ENCODE assay signal across 17 mouse cellular contexts in genomic region chr4:152263089-152263488, GRCm38 (mm10). TPM values are rescaled to one million over a fixed set of nuclear protein-coding genes. Genes with fewer than 3 reads are reported as not detected.
DNase-seq lines count a peak whose midpoint lies in the region; ATAC-seq lines count a peak whose summit lies in the region.
"Had no signal": no experiment of that assay in that cellular context is flagged by ENCODE, and none has a peak within 500 bp of the region (broad histone marks: within the 10 kb centered on the region; RNA-seq: fewer than 3 reads in every experiment).

No protein-coding gene starts in this region.

- H3K4me2 ChIP-seq in heart, embryonic 16.5 days (ENCODE audit: low read depth, low read length), result no peak overlapping the region
- H3K4me2 ChIP-seq in liver, embryonic 16.5 days (ENCODE audit: low read depth, low read length), result 0 out of 2 replicates have a peak overlapping the region, but pooled peaks have one; percentile 18
- H3K4me2 ChIP-seq: forebrain, embryonic 13.5 days; hindbrain, embryonic 14.5 days had no signal

- WGBS in heart, embryonic 16.5 days, result 46% methylated on average over 9 of the region's 9 CpGs
- 35% methylated on average over 9 of the region's 9 CpGs for WGBS in liver, embryonic 16.5 days (ENCODE audit: insufficient replicate concordance)

- H3K9ac ChIP-seq in heart, embryonic 16.5 days (ENCODE audit: low read length), result peak overlapping the region; percentile 47
- no peak overlapping the region for H3K9ac ChIP-seq in liver, embryonic 16.5 days (ENCODE audit: low read depth, low read length)
- H3K9ac ChIP-seq: forebrain, embryonic 13.5 days; hindbrain, embryonic 14.5 days had no signal

- H3K27ac ChIP-seq in heart, embryonic 16.5 days (ENCODE audit: low read length), result peak overlapping the region; percentile 95
- no peak overlapping the region for H3K27ac ChIP-seq in liver, embryonic 16.5 days (ENCODE audit: low read length)
- H3K27ac ChIP-seq: forebrain, embryonic 13.5 days; hindbrain, embryonic 14.5 days; layer of hippocampus, adult 2 months had no signal

- no peak for ATAC-seq in heart, embryonic 16.5 days (replicated peaks; ENCODE audit: extremely low read depth, insufficient read depth, low FRiP score)
- peak; percentile 55 for ATAC-seq in liver, embryonic 16.5 days (ENCODE audit: low read depth)
- ATAC-seq: forebrain, embryonic 13.5 days had no signal

- H3K4me1 ChIP-seq in heart, embryonic 16.5 days (ENCODE audit: control insufficient read depth, insufficient read depth, low read length), result peaks cover 66% of the 10 kb centered on the region
- H3K4me1 ChIP-seq in liver, embryonic 16.5 days (ENCODE audit: control insufficient read depth, low read depth, low read length), result peaks cover 19% of the 10 kb centered on the region

- H3K9me3 ChIP-seq in heart, embryonic 16.5 days (replicated peaks; ENCODE audit: control insufficient read depth, low read length), result no peaks in the 10 kb centered on the region
- no peaks in the 10 kb centered on the region for H3K9me3 ChIP-seq in liver, embryonic 16.5 days (replicated peaks; ENCODE audit: control insufficient read depth, low read length)
- H3K9me3 ChIP-seq: forebrain, embryonic 13.5 days; megakaryocyte, embryonic 14.5 days had no signal

- H3K27me3 ChIP-seq in heart, embryonic 16.5 days (ENCODE audit: control insufficient read depth, insufficient read depth, low read length), result no peaks in the 10 kb centered on the region
- no peaks in the 10 kb centered on the region for H3K27me3 ChIP-seq in liver, embryonic 16.5 days (ENCODE audit: control insufficient read depth, insufficient read depth, low read depth, low read length)
- H3K27me3 ChIP-seq: forebrain, embryonic 13.5 days; megakaryocyte, embryonic 14.5 days had no signal

- DNase-seq in cerebellum, adult 11 months, result peak; percentile 29
- DNase-seq in cerebellum, postnatal 14 days, result no peak
- DNase-seq in heart, postnatal 36 days, result no peak
- DNase-seq in c-Kit-positive CD71-positive TER-119-positive erythroid progenitor cells, embryonic 14.5 days (ENCODE audit: low spot score), result peak; percentile 48
- DNase-seq in urinary bladder, postnatal 4 days (ENCODE audit: low spot score in 2 of 2), result no peak
- DNase-seq in adrenal gland, adult (ENCODE audit: inconsistent age in 2 of 2, low spot score in 1 of 2), result no peak
- DNase-seq: thymus, postnatal 4 days had no signal

- H3K36me3 ChIP-seq in heart, embryonic 16.5 days (ENCODE audit: control insufficient read depth, insufficient read depth), result no peaks in the 10 kb centered on the region
- H3K36me3 ChIP-seq in liver, embryonic 16.5 days (ENCODE audit: control insufficient read depth, insufficient read depth), result no peaks in the 10 kb centered on the region

- no peak overlapping the region for H3K4me3 ChIP-seq in heart, embryonic 16.5 days (ENCODE audit: low read length)
- no peak overlapping the region for H3K4me3 ChIP-seq in liver, embryonic 16.5 days (ENCODE audit: low read depth, low read length)
- H3K4me3 ChIP-seq: forebrain, embryonic 13.5 days; layer of hippocampus, adult 2 months had no signal

- intact Hi-C loops in heart, postnatal 36 days (cut with DNase I), result no loop called here

RNA-seq across cellular contexts. Expression of gene Gpr153, which starts 10.9 kb away (rescaled TPM):
- 8.4 and 10.4 TPM in 2 replicates for polyA plus RNA-seq in heart, embryonic 16.5 days (2015; fragmentation: Nextera tagmentation; extraction: Ambion mirVana)
- 10 to 100 TPM; 10.7 to 14.0 TPM for total RNA-seq in heart, postnatal 36 days (2021)
- polyA plus RNA-seq in liver, embryonic 16.5 days (2015; fragmentation: Nextera tagmentation; extraction: Ambion mirVana), result 0.34 and 0.59 TPM in 2 replicates

RNA-seq across cellular contexts. Expression of gene Hes3, which starts 28.4 kb away (rescaled TPM):
- not detected in 2 replicates for polyA plus RNA-seq in heart, embryonic 16.5 days (2015; fragmentation: Nextera tagmentation; extraction: Ambion mirVana)
- not detected for total RNA-seq in heart, postnatal 36 days (2021)
- not detected in 2 replicates for polyA plus RNA-seq in liver, embryonic 16.5 days (2015; fragmentation: Nextera tagmentation; extraction: Ambion mirVana)
- total RNA-seq: gastrocnemius, adult 18-20 months; layer of hippocampus, adult 2 months; liver, adult 2 months had no signal
- polyA plus RNA-seq: forebrain, embryonic 13.5 days; kidney, adult 2 months; liver, adult 2 months; stomach, embryonic 16.5 days had no signal

RNA-seq across cellular contexts. Expression of gene Icmt, which starts 33.9 kb away (rescaled TPM):
- 19.3 and 23.3 TPM in 2 replicates for polyA plus RNA-seq in heart, embryonic 16.5 days (2015; fragmentation: Nextera tagmentation; extraction: Ambion mirVana)
- 10 to 100 TPM; 25.4 to 25.8 TPM for total RNA-seq in heart, postnatal 36 days (2021)
- 5.9 and 6.5 TPM in 2 replicates for polyA plus RNA-seq in liver, embryonic 16.5 days (2015; fragmentation: Nextera tagmentation; extraction: Ambion mirVana)

RNA-seq across cellular contexts. Expression of gene Rnf207, which starts 55.7 kb away (rescaled TPM):
- 118 and 122 TPM in 2 replicates for polyA plus RNA-seq in heart, embryonic 16.5 days (2015; fragmentation: Nextera tagmentation; extraction: Ambion mirVana)
- total RNA-seq in heart, postnatal 36 days (2021), result 10 to 100 TPM; 50.2 to 68.0 TPM
- polyA plus RNA-seq in liver, embryonic 16.5 days (2015; fragmentation: Nextera tagmentation; extraction: Ambion mirVana), result not detected in 2 replicates
- total RNA-seq: gastrocnemius, adult 18-20 months; liver, adult 2 months had no signal

Comparison
In these comparisons a context has a peak if more than half of its experiments do, and no peak if none do; other contexts are left out.
1. DNase-seq: peak in cerebellum, adult 11 months (single experiment) and c-Kit-positive CD71-positive TER-119-positive erythroid progenitor cells, embryonic 14.5 days (single experiment); none in cerebellum, postnatal 14 days (0 of 2), heart, postnatal 36 days (0 of 2), urinary bladder, postnatal 4 days (0 of 2) and adrenal gland, adult (0 of 2).